Mouse (Mus musculus) heart, postnatal 0 days (tissue): Measurements from ENCODE around the gene Prm1. TPM values are rescaled to one million over a fixed set of nuclear protein-coding genes. Genes with fewer than 3 reads are reported as not detected.

ENCODE experiments used
- ATAC-seq: fragments of 200-750 bp; cut with Nextera tagmentation; 2 replicates; pipeline ENCODE4 v1.8.0; 2017; ENCODE audit warnings: low read depth, moderate number of reproducible peaks, moderate library complexity; ENCODE audit not compliant: insufficient read depth
- DNase-seq: peaks from one replicate; pipeline ENCODE4 v3.0.0-alpha.2; 2016; ENCODE audit warnings: low spot score
- H3K27ac ChIP-seq: fragments of 300-500 bp; sonication (generic); 2 replicates; pipeline ENCODE4 v1.5.1; 2014; ENCODE audit warnings: low read depth, mild to moderate bottlenecking
- H3K27me3 ChIP-seq: fragments of 300-500 bp; sonication (generic); 2 replicates; pipeline ENCODE4 v1.6.1; 2014; ENCODE audit warnings: low read length, mixed read lengths; ENCODE audit not compliant: control insufficient read depth, insufficient read depth
- H3K36me3 ChIP-seq: fragments of 300-500 bp; sonication (generic); replicated peaks from 2 replicates; pipeline ENCODE4 v1.6.1; 2014; ENCODE audit warnings: low read length, mixed read lengths; ENCODE audit not compliant: control insufficient read depth, insufficient read depth
- H3K4me1 ChIP-seq: fragments of 300-500 bp; sonication (generic); 2 replicates; pipeline ENCODE4 v1.6.1; 2014; ENCODE audit warnings: antibody characterized with exemption; ENCODE audit not compliant: control insufficient read depth, insufficient read depth
- H3K4me2 ChIP-seq: fragments of 300-500 bp; sonication (generic); 2 replicates; pipeline ENCODE4 v1.6.1; 2014; ENCODE audit warnings: low read depth, mild to moderate bottlenecking, low read length, moderate library complexity
- H3K4me3 ChIP-seq: fragments of 300-500 bp; sonication (generic); 2 replicates; pipeline ENCODE4 v1.5.1; 2014; ENCODE audit warnings: low read depth, low read length
- H3K9ac ChIP-seq: fragments of 300-500 bp; sonication (generic); replicated peaks from 2 replicates; pipeline ENCODE4 v1.6.1; 2014; ENCODE audit warnings: low read depth, low read length, mixed read lengths
- H3K9me3 ChIP-seq: fragments of 300-500 bp; sonication (generic); replicated peaks from 2 replicates; pipeline ENCODE4 v1.6.1; 2016; ENCODE audit warnings: low read length; ENCODE audit not compliant: control insufficient read depth
- CTCF ChIP-seq: IDR thresholded peaks from 2 replicates; pipeline ENCODE4 v1.5.1; 2016; ENCODE audit warnings: antibody characterized with exemption, control low read depth, low read depth
- EP300 ChIP-seq: IDR thresholded peaks from 2 replicates; pipeline ENCODE4 v1.6.1; 2016; ENCODE audit warnings: antibody characterized with exemption, low read depth
- WGBS: fragments of 180-500 bp; shearing (Covaris S2); extraction: QIAGEN DNeasy Blood & Tissue Kit; methylation state at CpG from one replicate; pipeline ENCODE4 v1.1.7; 2014; 5-methylcytosine and 5-hydroxymethylcytosine counted together
- polyA plus RNA-seq: library from polyadenylated mRNA; unstranded; fragments of >200 nt; fragmentation: Nextera tagmentation; extraction: Ambion mirVana; gene quantifications from 2 replicates; pipeline ENCODE4 v1.2.1, GENCODE M21; 2015
- total RNA-seq: library from RNA; depleted of rRNA; stranded (reverse); fragments of >200 nt; gene quantifications from 2 replicates; pipeline ENCODE4 v1.2.3, GENCODE M21; 2014; ENCODE audit warnings: low replicate concordance

The Prm1 gene
- total and polyA plus RNA-seq, 2 experiments from 2014 or later, result not detected

DNA sequence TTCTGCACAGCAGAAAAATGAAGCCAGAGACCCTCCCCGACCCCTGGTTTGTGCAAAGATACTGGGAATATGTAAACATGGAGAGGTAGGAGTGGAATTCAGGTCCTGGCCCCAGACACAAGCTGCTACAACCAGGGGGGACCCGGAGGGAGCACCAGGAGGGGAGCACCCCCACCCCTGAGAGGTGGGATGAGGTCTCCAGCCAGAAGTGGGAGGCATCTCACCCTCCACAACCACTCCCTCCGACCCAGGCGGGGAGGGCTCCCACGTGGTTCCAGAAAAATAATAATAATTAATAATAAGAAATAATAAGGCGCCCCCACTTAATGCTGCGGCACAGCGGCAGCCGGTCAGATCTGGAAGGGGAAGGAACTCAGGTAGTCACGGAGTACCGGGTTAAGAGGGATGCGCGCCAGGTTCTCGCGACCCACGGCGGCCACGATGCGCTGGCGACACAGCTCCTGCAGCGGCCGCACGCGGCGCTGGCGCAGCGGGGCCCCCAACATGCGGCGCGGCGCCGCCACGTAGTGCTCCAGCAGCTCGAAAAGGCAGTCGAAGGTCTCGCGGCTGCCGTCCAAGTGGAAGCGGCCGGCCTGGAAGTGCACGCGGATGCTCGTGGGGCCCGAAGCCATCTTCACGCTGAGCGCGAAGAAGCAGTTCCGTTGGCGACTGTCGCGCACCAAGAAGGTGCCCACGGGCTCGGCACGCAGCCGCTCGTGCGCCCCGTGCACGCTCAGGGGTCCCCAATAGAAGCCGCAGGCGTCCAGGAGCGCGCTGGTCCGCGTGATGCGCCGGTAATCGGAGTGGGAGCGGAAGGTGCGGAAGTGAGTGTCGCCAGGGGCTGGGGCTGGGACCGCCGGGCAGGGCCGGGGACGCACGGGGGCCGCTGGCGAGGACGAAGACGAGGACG, 21.5 kb downstream of the Prm1 start:
- peak; percentile 37 for DNase-seq
- peaks cover 28% of the 10 kb centered on the region for H3K4me1 ChIP-seq

DNA sequence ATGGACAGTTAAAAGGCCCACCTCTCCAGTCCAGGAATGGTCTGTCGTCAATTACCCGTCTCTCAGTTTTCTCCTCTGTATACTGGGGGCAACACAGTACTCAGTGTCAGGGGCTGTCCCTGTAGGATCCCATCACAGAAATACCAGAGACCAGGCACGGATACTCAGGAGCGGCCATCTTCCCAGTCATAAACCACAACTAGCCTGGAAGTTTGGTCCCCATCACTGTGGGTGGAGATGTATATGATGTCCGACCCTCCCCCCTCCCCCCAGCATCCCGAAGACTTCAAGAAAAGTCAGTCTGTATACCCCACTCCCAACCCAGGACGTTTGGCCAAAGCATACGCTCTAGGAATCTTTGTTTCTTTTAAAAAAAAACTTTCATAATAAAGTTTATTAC, 22.2 kb downstream of the Prm1 start:
- Histone ChIP-seq H3K4me3 (peak overlapping the region; percentile 79; the same call in 1 of the 2 replicates), H3K4me2 (peak overlapping the region; percentile 93; the same call in 1 of the 2 replicates), H3K36me3 (no peaks in the 10 kb centered on the region), H3K9ac (no peak overlapping the region), H3K4me1 (peaks cover 28% of the 10 kb centered on the region), H3K9me3 (no peaks in the 10 kb centered on the region), H3K27ac (no peak overlapping the region), H3K27me3 (no peaks in the 10 kb centered on the region)
- DNase-seq, result no peak
- TF ChIP-seq CTCF (no peak), EP300 (no peak)
- WGBS, result 71% methylated on average over 8 of the region's 8 CpGs
- no peak for ATAC-seq

More for the DNA sequence above, 21.5 kb downstream of the Prm1 start:
- no peak for ATAC-seq
- Histone ChIP-seq H3K9me3 (no peaks in the 10 kb centered on the region), H3K4me2 (peak overlapping the region; percentile 93), H3K27me3 (no peaks in the 10 kb centered on the region), H3K36me3 (no peaks in the 10 kb centered on the region), H3K4me3 (peak overlapping the region; percentile 79), H3K9ac (peak overlapping the region; percentile 27), H3K27ac (peak overlapping the region; percentile 94; the same call in 1 of the 2 replicates)
- TF ChIP-seq EP300 (no peak), CTCF (no peak)
- 2% methylated on average over 81 of the region's 81 CpGs for WGBS

DNA sequence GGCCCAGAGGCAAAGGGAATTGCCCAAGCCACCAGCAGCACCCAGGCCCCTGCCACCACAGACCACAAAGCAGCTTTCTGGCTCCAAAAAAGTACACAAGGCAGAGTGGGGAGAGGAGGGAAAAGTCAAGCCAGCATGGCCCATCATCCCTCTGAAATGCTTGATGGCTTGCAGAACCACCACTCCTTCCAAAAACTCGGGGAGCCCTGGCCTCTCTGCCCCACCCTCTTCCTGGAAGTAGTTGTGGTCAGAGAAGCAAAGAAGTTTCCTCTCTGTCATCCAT, 22.5 kb downstream of the Prm1 start:
- Histone ChIP-seq H3K27ac (no peak overlapping the region), H3K36me3 (no peaks in the 10 kb centered on the region), H3K27me3 (no peaks in the 10 kb centered on the region), H3K9ac (no peak overlapping the region), H3K4me1 (peaks cover 29% of the 10 kb centered on the region), H3K4me2 (peak overlapping the region; percentile 93; the same call in 1 of the 2 replicates), H3K9me3 (no peaks in the 10 kb centered on the region), H3K4me3 (peak overlapping the region; percentile 79; the same call in 1 of the 2 replicates)
- TF ChIP-seq CTCF, result no peak
- no peak for TF ChIP-seq EP300
- no peak for DNase-seq
- 27% methylated on average over 1 of the region's 1 CpGs for whole genome bisulfite sequencing
- no peak for ATAC-seq

DNA sequence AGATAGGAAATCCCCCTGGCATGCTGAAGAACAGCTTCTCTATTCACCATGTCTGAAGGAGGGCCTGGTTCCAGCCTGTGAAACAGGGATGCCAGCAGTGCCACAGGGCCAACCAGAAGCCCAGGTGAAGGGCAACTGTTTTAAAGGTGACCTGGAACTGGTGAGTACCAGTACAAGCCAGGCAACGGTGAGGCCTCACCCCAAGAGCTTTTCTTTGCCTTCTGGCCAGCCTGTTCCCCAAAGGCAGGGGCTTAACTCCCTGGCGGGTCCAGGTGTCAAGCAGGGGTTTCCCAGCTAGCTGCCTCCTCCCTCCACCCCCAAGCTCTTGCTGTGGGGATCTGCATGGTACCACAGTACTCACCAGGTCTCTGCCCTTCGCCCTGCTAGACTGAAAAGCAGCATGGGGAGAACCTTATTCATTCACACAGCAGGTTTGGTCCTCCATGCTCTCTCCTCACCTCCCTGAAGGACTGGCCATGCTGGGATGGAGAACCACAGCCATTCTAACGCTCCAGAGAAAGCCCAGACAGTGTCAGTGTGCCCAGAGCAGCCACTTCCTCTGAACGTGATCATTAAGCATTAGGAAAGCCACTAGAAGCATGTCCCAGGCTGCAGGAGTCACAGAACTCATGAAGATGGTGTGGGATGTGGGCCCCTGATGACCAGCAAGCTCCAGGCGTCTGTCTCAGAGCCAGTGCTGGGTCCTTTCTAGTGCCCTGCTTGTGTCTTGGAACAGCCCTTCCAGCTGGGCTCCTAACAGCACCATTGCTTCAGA, 23.1 kb downstream of the Prm1 start:
- H3K9me3 ChIP-seq, result no peaks in the 10 kb centered on the region
- no peaks in the 10 kb centered on the region for H3K36me3 ChIP-seq
- H3K27me3 ChIP-seq, result no peaks in the 10 kb centered on the region
- H3K4me3 ChIP-seq, result peak overlapping the region; percentile 79; the same call in 1 of the 2 replicates
- H3K4me2 ChIP-seq, result peak overlapping the region; percentile 93; the same call in 1 of the 2 replicates
- WGBS, result 57% methylated on average over 6 of the region's 6 CpGs
- no peak for TF ChIP-seq CTCF
- no peak for TF ChIP-seq EP300
- no peak overlapping the region; the same call in 1 of the 2 replicates for H3K9ac ChIP-seq
- H3K4me1 ChIP-seq, result peaks cover 34% of the 10 kb centered on the region
- 0 out of 2 replicates have a peak overlapping the region, but pooled peaks have one; percentile 16 for H3K27ac ChIP-seq
- no peak for DNase-seq
- no peak for ATAC-seq

DNA sequence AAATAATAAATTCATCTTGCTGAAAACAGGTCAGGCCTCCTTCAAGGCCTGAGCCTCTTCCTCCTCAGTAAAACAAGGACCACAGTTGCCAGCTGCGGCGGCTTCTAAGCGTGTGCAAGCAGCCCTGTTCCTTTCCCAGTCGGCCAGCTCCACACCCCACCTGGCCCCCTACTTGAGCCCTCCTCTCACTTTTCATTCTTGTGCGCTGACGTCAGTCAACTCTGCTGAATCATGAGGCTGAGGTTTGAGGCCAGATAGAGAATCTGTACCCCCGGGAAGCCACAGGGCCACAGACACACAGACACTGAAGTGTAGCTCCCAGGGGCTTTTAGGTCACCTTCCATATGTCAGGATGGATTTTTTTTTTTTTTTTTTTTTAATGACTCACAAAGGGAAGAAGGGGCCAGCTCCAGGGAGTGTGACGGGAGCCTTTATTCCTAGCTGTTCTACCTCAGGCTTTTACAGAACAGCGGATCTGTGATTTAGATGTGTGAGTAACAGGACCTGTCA, 23.7 kb downstream of the Prm1 start:
- no peak overlapping the region; the same call in 1 of the 2 replicates for H3K4me3 ChIP-seq
- H3K9ac ChIP-seq, result no peak overlapping the region
- DNase-seq (no peak), ATAC-seq (no peak)
- TF ChIP-seq CTCF (no peak), EP300 (no peak)
- peaks cover 33% of the 10 kb centered on the region for H3K4me1 ChIP-seq
- H3K27ac ChIP-seq, result 0 out of 2 replicates have a peak overlapping the region, but pooled peaks have one; percentile 16
- H3K9me3 ChIP-seq, result no peaks in the 10 kb centered on the region
- no peaks in the 10 kb centered on the region for H3K27me3 ChIP-seq
- WGBS, result 38% methylated on average over 9 of the region's 9 CpGs
- no peaks in the 10 kb centered on the region for H3K36me3 ChIP-seq
- peak overlapping the region; percentile 93; the same call in 1 of the 2 replicates for H3K4me2 ChIP-seq
